Mouse (Mus musculus): Measurements from ENCODE around the gene Slc39a1.

The Slc39a1 gene

GRCm38 (mm10) chr3:90247960-90248745, at the start of gene Slc39a1:
Slc39a1 (plus strand) TSS chr3:90248172.
- DNase-seq (ENCODE audit: low spot score in 2 of 2) = peak; percentile 72 to 83

GRCm38 (mm10) chr3:90202884-90203283, 45.1 kb upstream of the Slc39a1 start:
- no peak for DNase-seq (ENCODE audit: low spot score in 2 of 2)

GRCm38 (mm10) chr3:90203619-90204018, 44.4 kb upstream of the Slc39a1 start:
- no peak for DNase-seq (ENCODE audit: low spot score in 2 of 2)

GRCm38 (mm10) chr3:90204582-90204981, 43.4 kb upstream of the Slc39a1 start:
- no peak for DNase-seq (ENCODE audit: low spot score in 2 of 2)

- no peak for DNase-seq (ENCODE audit: low spot score in 2 of 2)
Measured at GRCm38 (mm10) chr3:90208662-90209061, 39.3 kb upstream of the Slc39a1 start.

GRCm38 (mm10) chr3:90209908-90210566, 37.9 kb upstream of the Slc39a1 start:
- no peak for DNase-seq (ENCODE audit: low spot score in 2 of 2)

- DNase-seq (ENCODE audit: low spot score in 2 of 2) = no peak
Measured at GRCm38 (mm10) chr3:90211475-90212398, 36.2 kb upstream of the Slc39a1 start.

GRCm38 (mm10) chr3:90212723-90213122, 35.2 kb upstream of the Slc39a1 start:
- no peak for DNase-seq (ENCODE audit: low spot score in 2 of 2)

- DNase-seq (ENCODE audit: low spot score in 2 of 2) = peak; percentile 72 to 78
Measured at GRCm38 (mm10) chr3:90213377-90213866, 34.5 kb upstream of the Slc39a1 start, which contains the start of the genes Rps27 and Rab13. Rps27 (minus strand) TSS chr3:90213651. Rab13 (plus strand) TSS chr3:90213695.

GRCm38 (mm10) chr3:90213956-90214684, 33.9 kb upstream of the Slc39a1 start:
- no peak for DNase-seq (ENCODE audit: low spot score in 2 of 2)

- DNase-seq (ENCODE audit: low spot score in 2 of 2) = no peak
Measured at GRCm38 (mm10) chr3:90215825-90216380, 32.1 kb upstream of the Slc39a1 start.

GRCm38 (mm10) chr3:90220088-90220487, 27.9 kb upstream of the Slc39a1 start:
- DNase-seq (ENCODE audit: low spot score in 2 of 2) = peak in 1 of 2 experiments; percentile 38

- DNase-seq (ENCODE audit: low spot score in 2 of 2) = peak in 1 of 2 experiments; percentile 21
Measured at GRCm38 (mm10) chr3:90220531-90220951, 27.4 kb upstream of the Slc39a1 start.

GRCm38 (mm10) chr3:90221123-90221522, 26.8 kb upstream of the Slc39a1 start:
- DNase-seq (ENCODE audit: low spot score in 2 of 2) = no peak

GRCm38 (mm10) chr3:90222455-90222854, 25.5 kb upstream of the Slc39a1 start:
- no peak for DNase-seq (ENCODE audit: low spot score in 2 of 2)

GRCm38 (mm10) chr3:90222941-90223340, 25.0 kb upstream of the Slc39a1 start:
- DNase-seq (ENCODE audit: low spot score in 2 of 2) = no peak

GRCm38 (mm10) chr3:90224331-90224730, 23.6 kb upstream of the Slc39a1 start:
- DNase-seq (ENCODE audit: low spot score in 2 of 2) = no peak

GRCm38 (mm10) chr3:90231075-90231474, 16.9 kb upstream of the Slc39a1 start:
- DNase-seq (ENCODE audit: low spot score in 2 of 2) = no peak

- peak; percentile 72 to 78 for DNase-seq (ENCODE audit: low spot score in 2 of 2)
Measured at GRCm38 (mm10) chr3:90231507-90232333, 16.3 kb upstream of the Slc39a1 start, which contains the start of gene Jtb. Jtb (plus strand) TSS chr3:90231597.

- no peak for DNase-seq (ENCODE audit: low spot score in 2 of 2)
Measured at GRCm38 (mm10) chr3:90241251-90241650, 6.7 kb upstream of the Slc39a1 start.

Data from spleen, postnatal 14 days (tissue).